Mouse (Mus musculus) cortical plate, adult 2 months (tissue): Measurements from ENCODE around the gene Zbtb20. TPM values are rescaled to one million over a fixed set of nuclear protein-coding genes. Genes with fewer than 3 reads are reported as not detected.

Source experiments
- H3K27ac ChIP-seq: fragments of 200-500 bp; 2 replicates; pipeline ENCODE4 v1.5.1; 2012; ENCODE audit warnings: low read length, control low read depth, inconsistent platforms; ENCODE audit not compliant: insufficient read depth
- H3K4me1 ChIP-seq: fragments of 200-500 bp; 2 replicates; pipeline ENCODE4 v1.6.1; 2011; ENCODE audit warnings: low read length; ENCODE audit not compliant: control insufficient read depth, insufficient read depth
- H3K4me3 ChIP-seq: fragments of 200-500 bp; 2 replicates; pipeline ENCODE4 v1.5.1; 2011; ENCODE audit warnings: mild to moderate bottlenecking, low read length, control low read depth; ENCODE audit not compliant: insufficient read depth
- CTCF ChIP-seq: fragments of 200-500 bp; IDR thresholded peaks from 2 replicates; pipeline ENCODE4 v1.5.1; 2011; ENCODE audit warnings: mild to moderate bottlenecking, control low read depth, low read length; ENCODE audit not compliant: insufficient read depth; ENCODE audit errors: extremely low read depth
- POLR2A ChIP-seq: fragments of 200-500 bp; IDR thresholded peaks from 2 replicates; pipeline ENCODE4 v1.6.1; 2011; ENCODE audit warnings: mild to moderate bottlenecking, low read length, control low read depth; ENCODE audit not compliant: insufficient read depth; ENCODE audit errors: extremely low read depth
- polyA plus RNA-seq: library from polyadenylated mRNA; depleted of rRNA; stranded (reverse); fragments of >200 nt; gene quantifications from 2 replicates; pipeline ENCODE4 v1.2.3, GENCODE M21; 2012

Gene Zbtb20
- polyA plus RNA-seq, 1 experiment: 13.1 TPM

- no peak overlapping the region for H3K27ac ChIP-seq
- H3K4me1 ChIP-seq: no peaks in the 10 kb centered on the region
- no peak overlapping the region for H3K4me3 ChIP-seq
- TF ChIP-seq POLR2A (no peak), CTCF (no peak)
These were observed 523.7 kb downstream of the Zbtb20 start for GRCm38 (mm10) chr16:43399428-43399827.

- TF ChIP-seq CTCF (no peak), POLR2A (no peak)
- Histone ChIP-seq H3K4me1 (no peaks in the 10 kb centered on the region), H3K4me3 (no peak overlapping the region), H3K27ac (no peak overlapping the region)
These were observed 524.4 kb downstream of the Zbtb20 start for GRCm38 (mm10) chr16:43400046-43400445.

- Histone ChIP-seq H3K27ac (no peak overlapping the region), H3K4me3 (no peak overlapping the region), H3K4me1 (no peaks in the 10 kb centered on the region)
- TF ChIP-seq CTCF (no peak), POLR2A (no peak)
These were observed 525.3 kb downstream of the Zbtb20 start for GRCm38 (mm10) chr16:43400949-43401348.

GRCm38 (mm10) chr16:43402888-43403287, 527.2 kb downstream of the Zbtb20 start:
- Histone ChIP-seq H3K27ac (no peak overlapping the region), H3K4me3 (no peak overlapping the region), H3K4me1 (no peaks in the 10 kb centered on the region)
- TF ChIP-seq POLR2A: no peak

GRCm38 (mm10) chr16:43405089-43405488, 529.4 kb downstream of the Zbtb20 start:
- TF ChIP-seq POLR2A (no peak), CTCF (no peak)

GRCm38 (mm10) chr16:43407594-43408142, 532.0 kb downstream of the Zbtb20 start:
- TF ChIP-seq CTCF (no peak), POLR2A (no peak)
- H3K27ac ChIP-seq: no peak overlapping the region
- H3K4me3 ChIP-seq: no peak overlapping the region
- H3K4me1 ChIP-seq: no peaks in the 10 kb centered on the region

More at GRCm38 (mm10) chr16:43405089-43405488, 529.4 kb downstream of the Zbtb20 start:
- Histone ChIP-seq H3K27ac (no peak overlapping the region), H3K4me1 (no peaks in the 10 kb centered on the region), H3K4me3 (no peak overlapping the region)

- no peak overlapping the region for H3K4me3 ChIP-seq
- no peak overlapping the region for H3K27ac ChIP-seq
- no peak for TF ChIP-seq POLR2A
- no peak for TF ChIP-seq CTCF
- no peaks in the 10 kb centered on the region for H3K4me1 ChIP-seq
These were observed 532.9 kb downstream of the Zbtb20 start for GRCm38 (mm10) chr16:43408622-43409021.

- no peak for TF ChIP-seq CTCF
- TF ChIP-seq POLR2A: no peak
- Histone ChIP-seq H3K4me1 (no peaks in the 10 kb centered on the region), H3K27ac (no peak overlapping the region), H3K4me3 (no peak overlapping the region)
These were observed 533.6 kb downstream of the Zbtb20 start for GRCm38 (mm10) chr16:43409108-43409909.

GRCm38 (mm10) chr16:43409910-43410612, 534.4 kb downstream of the Zbtb20 start:
- TF ChIP-seq CTCF (no peak), POLR2A (no peak)
- Histone ChIP-seq H3K4me3 (no peak overlapping the region), H3K4me1 (no peaks in the 10 kb centered on the region), H3K27ac (no peak overlapping the region)
